Mouse (Mus musculus) myocyte (in vitro differentiated cells): ENCODE results near the gene Sox15. TPM values are rescaled to one million over a fixed set of nuclear protein-coding genes. Genes with fewer than 3 reads are reported as not detected.

Experiments used
- H3K27me3 ChIP-seq: one replicate; pipeline ENCODE4 v1.6.1; 2011; ENCODE audit not compliant: control insufficient read depth, insufficient read depth, insufficient read length
- H3K36me3 ChIP-seq: one replicate; pipeline ENCODE4 v1.6.1; 2011; ENCODE audit not compliant: control insufficient read depth, insufficient read depth
- H3K4me2 ChIP-seq: one replicate; pipeline ENCODE4 v1.6.1; 2011; ENCODE audit warnings: low read depth, control low read depth
- H3K4me3 ChIP-seq: one replicate; pipeline ENCODE4 v1.5.1; 2011; ENCODE audit warnings: mild to moderate bottlenecking, control low read depth, moderate library complexity
- H3K79me2 ChIP-seq: one replicate; pipeline ENCODE4 v1.6.1; 2011; ENCODE audit not compliant: control insufficient read depth, insufficient read depth
- H3ac ChIP-seq: one replicate; pipeline ENCODE4 v1.6.1; 2011; ENCODE audit not compliant: control insufficient read depth, insufficient read length
- CEBPB ChIP-seq: IDR thresholded peaks from 2 replicates; pipeline ENCODE4 v1.6.1; 2011; ENCODE audit warnings: mild to moderate bottlenecking, moderate library complexity; ENCODE audit not compliant: poor library complexity, insufficient read depth, severe bottlenecking
- E2F4 ChIP-seq: IDR thresholded peaks from one replicate; pipeline ENCODE4 v1.6.1; 2011; ENCODE audit warnings: mild to moderate bottlenecking, control low read depth, moderate library complexity; ENCODE audit not compliant: insufficient read depth
- MAX ChIP-seq: IDR thresholded peaks from one replicate; pipeline ENCODE4 v1.6.1; 2011; ENCODE audit warnings: low read depth, mild to moderate bottlenecking, control low read depth
- MYOD1 ChIP-seq, 3 experiments: IDR thresholded peaks; one replicate each; pipeline ENCODE4 v1.6.1; 2011; ENCODE audit warnings: control low read depth in 2 of 3, low read depth in 2 of 3, mild to moderate bottlenecking in 2 of 3, moderate library complexity in 1 of 3; ENCODE audit not compliant: insufficient read length in 2 of 3, control insufficient read depth in 1 of 3
- MYOG ChIP-seq, 3 experiments: IDR thresholded peaks; one replicate each; pipeline ENCODE4 v1.6.1; 2011; ENCODE audit warnings: control low read depth in 2 of 3, low read depth in 2 of 3, mild to moderate bottlenecking in 2 of 3; ENCODE audit not compliant: insufficient read length in 2 of 3, control insufficient read depth in 1 of 3, insufficient read depth in 1 of 3
- POLR2A ChIP-seq: IDR thresholded peaks from one replicate; pipeline ENCODE4 v1.6.1; 2011; ENCODE audit warnings: low read depth, mild to moderate bottlenecking, control low read depth, moderate library complexity; ENCODE audit not compliant: insufficient read length
- POLR2AphosphoS2 ChIP-seq: IDR thresholded peaks from one replicate; pipeline ENCODE4 v1.6.1; 2011; ENCODE audit warnings: low read depth, control low read depth; ENCODE audit not compliant: insufficient read length
- REST ChIP-seq: IDR thresholded peaks from one replicate; pipeline ENCODE4 v1.6.1; 2011; ENCODE audit warnings: mild to moderate bottlenecking, control low read depth, moderate library complexity; ENCODE audit not compliant: insufficient read depth, insufficient read length
- SRF ChIP-seq: IDR thresholded peaks from one replicate; pipeline ENCODE4 v1.6.1; 2011; ENCODE audit warnings: low read depth; ENCODE audit not compliant: control insufficient read depth, insufficient read length
- TCF12 ChIP-seq: IDR thresholded peaks from one replicate; pipeline ENCODE4 v1.6.1; 2011; ENCODE audit warnings: mild to moderate bottlenecking, control low read depth; ENCODE audit not compliant: poor library complexity, insufficient read depth, severe bottlenecking
- TCF3 ChIP-seq: IDR thresholded peaks from one replicate; pipeline ENCODE4 v1.6.1; 2011; ENCODE audit warnings: low read depth, control low read depth; ENCODE audit not compliant: insufficient read length
- USF1 ChIP-seq: IDR thresholded peaks from one replicate; pipeline ENCODE4 v1.6.1; 2011; ENCODE audit warnings: low read depth, mild to moderate bottlenecking, control low read depth, moderate library complexity
- polyA plus RNA-seq: library from polyadenylated mRNA; unstranded; fragments of >200 nt; fragmentation: generic; extraction: Trizol; gene quantifications from one replicate; pipeline ENCODE4 v1.2.1, GENCODE M21; 2012; ENCODE audit warnings: missing spikeins

The Sox15 gene
- polyA plus RNA-seq, 1 experiment, result 0.07 TPM

GRCm38 (mm10) chr11:69666665-69667005 lies 11.5 kb downstream of the Sox15 start:
- Histone ChIP-seq H3K79me2 (peaks cover 33% of the 10 kb centered on the region), H3K4me2 (no peak overlapping the region), H3K36me3 (peaks cover 53% of the 10 kb centered on the region), H3K4me3 (no peak overlapping the region), H3K27me3 (no peaks in the 10 kb centered on the region), H3ac (no peak overlapping the region)
- TF ChIP-seq MYOG (IDR thresholded peaks at IDR 0.05; ENCODE audit: control insufficient read depth in 1 of 3, insufficient read depth in 1 of 3, insufficient read length in 2 of 3, low read depth in 2 of 3), result no peak
- TF ChIP-seq POLR2A, result no peak
- no peak for TF ChIP-seq SRF
- no peak for TF ChIP-seq POLR2AphosphoS2

DNA sequence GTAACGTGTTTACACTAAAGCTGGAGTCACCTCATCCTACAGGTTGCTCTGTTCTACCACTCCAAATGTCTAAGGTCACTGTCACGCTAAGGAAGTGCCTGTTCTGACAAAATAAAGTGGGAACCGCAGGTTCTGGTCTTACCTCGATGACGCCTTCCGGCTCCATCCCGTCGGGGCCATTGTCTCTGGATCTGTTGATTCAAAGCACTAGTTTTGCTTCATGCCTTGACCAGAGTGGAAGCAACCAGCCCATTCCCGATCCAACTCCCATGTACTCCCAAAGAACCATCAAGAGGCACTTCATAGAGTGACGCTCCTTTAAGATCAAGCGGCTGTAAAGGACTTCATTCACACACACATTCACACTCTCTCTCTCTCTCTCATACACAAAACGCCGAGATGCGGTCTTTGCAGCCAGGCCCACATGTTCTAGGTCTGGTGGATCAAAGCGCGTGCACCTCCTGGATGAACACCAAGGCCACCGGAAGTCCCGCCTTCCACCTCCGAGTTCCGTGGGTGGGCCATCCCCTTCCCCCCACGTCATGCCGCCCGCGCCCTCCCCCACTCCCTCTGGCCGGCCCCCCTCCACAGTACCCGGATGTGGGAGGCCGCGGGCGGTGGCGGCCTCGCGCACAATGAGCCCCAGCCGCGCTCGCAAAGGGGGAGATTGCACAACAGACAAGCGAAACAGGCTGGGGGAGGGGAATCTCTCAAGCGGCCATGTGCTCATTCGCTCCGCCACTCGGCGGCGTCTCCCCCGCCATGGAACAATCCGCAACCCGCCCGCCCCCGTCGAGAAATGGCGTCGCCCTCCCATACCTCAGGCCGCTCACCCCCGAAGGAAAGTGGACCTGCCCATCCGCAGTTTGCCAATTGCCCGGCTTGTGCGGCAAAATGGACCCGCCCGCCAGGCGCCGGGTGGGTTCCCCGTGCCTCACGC lies 15.9 kb downstream of the Sox15 start:
- Histone ChIP-seq H3K36me3 (peaks cover 71% of the 10 kb centered on the region), H3K4me3 (peak overlapping the region; percentile 99), H3ac (peak overlapping the region; percentile 97), H3K4me2 (peak overlapping the region; percentile 96), H3K27me3 (no peaks in the 10 kb centered on the region), H3K79me2 (peaks cover 39% of the 10 kb centered on the region)
- TF ChIP-seq E2F4 (no peak), TCF12 (no peak), SRF (no peak), REST (no peak), MYOD1 (IDR thresholded peaks at IDR 0.05; ENCODE audit: control insufficient read depth in 1 of 3, insufficient read length in 2 of 3, low read depth in 2 of 3) (peak in 1 of 3 experiments; percentile 21), MAX (no peak), TCF3 (no peak), POLR2A (peak; percentile 76), CEBPB (peak; percentile 96), USF1 (no peak), POLR2AphosphoS2 (peak; percentile 97), MYOG (IDR thresholded peaks at IDR 0.05; ENCODE audit: control insufficient read depth in 1 of 3, insufficient read depth in 1 of 3, insufficient read length in 2 of 3, low read depth in 2 of 3) (peak in 1 of 3 experiments; percentile 28)

DNA sequence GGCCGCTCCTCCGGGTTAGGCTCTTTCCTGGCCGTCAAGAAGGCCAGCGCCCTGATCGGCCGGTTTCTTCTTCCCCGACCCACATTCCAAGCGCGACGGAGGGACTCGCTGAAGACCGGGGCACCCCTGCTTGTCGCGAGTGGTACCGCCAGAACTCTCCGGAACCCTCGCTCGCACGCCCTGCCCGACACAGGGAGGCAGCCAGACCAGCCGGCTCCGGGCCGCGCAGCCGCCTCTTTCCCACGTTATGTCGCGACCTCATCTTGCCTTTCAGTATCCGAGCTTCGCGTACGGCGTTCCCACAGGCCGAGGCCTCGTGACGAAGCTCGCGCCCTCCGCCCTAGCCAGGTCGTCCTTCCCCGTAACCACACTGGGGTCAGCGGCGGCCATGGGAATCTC lies 16.6 kb downstream of the Sox15 start:
- Histone ChIP-seq H3K4me3 (peak overlapping the region; percentile 99), H3K27me3 (no peaks in the 10 kb centered on the region), H3K4me2 (no peak overlapping the region), H3K36me3 (peaks cover 71% of the 10 kb centered on the region), H3K79me2 (peaks cover 39% of the 10 kb centered on the region), H3ac (peak overlapping the region; percentile 97)
- TF ChIP-seq TCF12, result no peak
- no peak for TF ChIP-seq REST
- no peak for TF ChIP-seq SRF
- TF ChIP-seq CEBPB, result no peak
- no peak for TF ChIP-seq TCF3
- no peak for TF ChIP-seq MAX
- no peak for TF ChIP-seq POLR2A
- no peak for TF ChIP-seq USF1
- no peak for TF ChIP-seq POLR2AphosphoS2

- TF ChIP-seq E2F4, result no peak
- TF ChIP-seq CEBPB, result no peak
- no peak for TF ChIP-seq TCF12
- TF ChIP-seq MYOG (IDR thresholded peaks at IDR 0.05; ENCODE audit: control insufficient read depth in 1 of 3, insufficient read depth in 1 of 3, insufficient read length in 2 of 3, low read depth in 2 of 3), result no peak
- peak; percentile 67 for TF ChIP-seq POLR2A
- TF ChIP-seq TCF3, result no peak
- no peak for TF ChIP-seq MYOD1 (IDR thresholded peaks at IDR 0.05; ENCODE audit: control insufficient read depth in 1 of 3, insufficient read length in 2 of 3, low read depth in 2 of 3)
- TF ChIP-seq SRF, result peak; percentile 65
- no peak for TF ChIP-seq REST
- TF ChIP-seq MAX, result peak; percentile 84
- peak; percentile 93 for TF ChIP-seq USF1
- peak; percentile 98 for TF ChIP-seq POLR2AphosphoS2
- Histone ChIP-seq H3K36me3 (peaks cover 74% of the 10 kb centered on the region), H3K4me3 (peak within 1 kb of the TSS; percentile 99), H3K27me3 (no peaks in the 10 kb centered on the region), H3ac (peak within 1 kb of the TSS; percentile 97), H3K4me2 (peak within 1 kb of the TSS; percentile 100), H3K79me2 (peaks cover 39% of the 10 kb centered on the region)
These were observed 17.1 kb downstream of the Sox15 start, which contains the start of gene Eif4a1 for GRCm38 (mm10) chr11:69672211-69672706. Gene Eif4a1 (minus strand): TSS chr11:69672423.
